Mouse (Mus musculus) thymus, adult 2 months (tissue): Measurements from ENCODE around the gene Tspan4.

Experiments
- CTCF ChIP-seq: fragments of 200-500 bp; IDR thresholded peaks from 2 replicates; pipeline ENCODE4 v1.5.1; 2012; ENCODE audit warnings: mild to moderate bottlenecking, control low read depth, low read length, moderate library complexity, borderline replicate concordance; ENCODE audit not compliant: control insufficient read depth, poor library complexity, insufficient read depth; ENCODE audit errors: extremely low read depth
- POLR2A ChIP-seq: fragments of 200-500 bp; IDR thresholded peaks from 2 replicates; pipeline ENCODE4 v1.6.1; 2012; ENCODE audit warnings: mild to moderate bottlenecking, low read length, control low read depth, moderate library complexity; ENCODE audit not compliant: control insufficient read depth, poor library complexity, insufficient read depth; ENCODE audit errors: extremely low read depth

- TF ChIP-seq POLR2A (no peak), CTCF (peak; percentile 75; the same call in 1 of the 2 replicates)
Measured at GRCm38 (mm10) chr7:141457986-141458660, 16.9 kb upstream of the Tspan4 start.
